Mouse (Mus musculus) cerebellum, adult 2 months (tissue): Measurements from ENCODE around the gene Ccdc3. TPM values are rescaled to one million over a fixed set of nuclear protein-coding genes. Genes with fewer than 3 reads are reported as not detected.

Experiments used
- DNase-seq, 2 experiments: peaks; one replicate each; pipeline ENCODE4 v3.0.0; 2021
- H3K27ac ChIP-seq: fragments of 200-500 bp; 2 replicates; pipeline ENCODE4 v1.5.1; 2012; ENCODE audit warnings: low read length, control low read depth, inconsistent platforms; ENCODE audit not compliant: insufficient read depth
- H3K27me3 ChIP-seq: fragments of 200-500 bp; 2 replicates; pipeline ENCODE4 v1.6.1; 2012; ENCODE audit warnings: inconsistent platforms, mild to moderate bottlenecking, low read length, moderate library complexity; ENCODE audit not compliant: control insufficient read depth, insufficient read depth
- H3K4me1 ChIP-seq: fragments of 200-500 bp; 2 replicates; pipeline ENCODE4 v1.6.1; 2011; ENCODE audit warnings: low read length; ENCODE audit not compliant: control insufficient read depth, insufficient read depth
- H3K4me3 ChIP-seq: fragments of 200-500 bp; replicated peaks from 2 replicates; pipeline ENCODE3; 2011; ENCODE audit warnings: mild to moderate bottlenecking, low read depth, low read length, control low read depth; ENCODE audit not compliant: insufficient read depth
- CTCF ChIP-seq: fragments of 200-500 bp; IDR thresholded peaks from 2 replicates; pipeline ENCODE4 v1.5.1; 2011; ENCODE audit warnings: low read depth, mild to moderate bottlenecking, control low read depth, low read length, moderate library complexity, borderline replicate concordance; ENCODE audit not compliant: insufficient read depth
- POLR2A ChIP-seq: fragments of 200-500 bp; IDR thresholded peaks from 2 replicates; pipeline ENCODE4 v1.6.1; 2011; ENCODE audit warnings: low read length, control low read depth, borderline replicate concordance; ENCODE audit not compliant: insufficient read depth
- WGBS: fragments of 180-500 bp; shearing (Covaris S2); methylation state at CpG from one replicate; pipeline ENCODE4 v1.1.7; 2018; 5-methylcytosine and 5-hydroxymethylcytosine counted together
- polyA plus RNA-seq: library from polyadenylated mRNA; depleted of rRNA; stranded (reverse); fragments of >200 nt; gene quantifications from 2 replicates; pipeline ENCODE4 v1.2.3, GENCODE M21; 2012; rRNA removed

The Ccdc3 gene
- polyA plus RNA-seq, 1 experiment, result 4.4 TPM

GRCm38 (mm10) chr2:5267980-5268379 is 130.4 kb downstream of the Ccdc3 start:
- Histone ChIP-seq H3K4me3 (no peak overlapping the region), H3K4me1 (no peaks in the 10 kb centered on the region), H3K27ac (no peak overlapping the region), H3K27me3 (no peaks in the 10 kb centered on the region)
- no peak for DNase-seq
- TF ChIP-seq CTCF (no peak), POLR2A (no peak)
- WGBS, result 60% methylated on average over 2 of the region's 2 CpGs

Other genes starting within 250 kb of the Ccdc3 start
- gene Phyh, start 218.8 kb upstream of the Ccdc3 start, polyA plus RNA-seq, result 139 and 153 TPM in 2 replicates
- 14.4 and 18.2 TPM in 2 replicates for gene Ucma, start 161.7 kb upstream of the Ccdc3 start, polyA plus RNA-seq
- gene Mcm10, start 125.0 kb upstream of the Ccdc3 start, polyA plus RNA-seq, result 1.4 and 2.0 TPM in 2 replicates
- 14.6 and 16.3 TPM in 2 replicates for gene Optn, start 73.7 kb upstream of the Ccdc3 start, polyA plus RNA-seq